ENCODE assay signal across 8 mouse cellular contexts in genomic region chr10:39645789-39646628, GRCm38 (mm10). TPM values are rescaled to one million over a fixed set of nuclear protein-coding genes. Genes with fewer than 3 reads are reported as not detected.
A peak's percentile ranks its signal among the peaks of the same experiment; 100 is the strongest.
DNase-seq lines count a peak whose midpoint lies in the region; ATAC-seq and TF ChIP-seq lines count a peak whose summit lies in the region.

No protein-coding gene starts in this region.

- DNase-seq in embryo, embryonic 11 days = peak; percentile 16
- DNase-seq in embryo, embryonic 9.5 days (ENCODE audit: extremely low spot score) = no peak
- peak; percentile 15 for DNase-seq in lung, postnatal 10 days
- DNase-seq in lung, adult 18-20 months = no peak
- DNase-seq in hindbrain, postnatal 0 days (ENCODE audit: low spot score) = no peak
- no peak for DNase-seq in right cerebral cortex, adult 18-20 months
- DNase-seq in layer of hippocampus, postnatal 25 days (ENCODE audit: extremely low spot score in 1 of 2, low spot score in 1 of 2) = no peak

- H3K4me2 ChIP-seq in hindbrain, postnatal 0 days (ENCODE audit: low read depth, low read length) = peak overlapping the region; percentile 27

- no peak for TF ChIP-seq CTCF in hindbrain, postnatal 0 days (IDR thresholded peaks at IDR 0.05; ENCODE audit: low read depth)
- TF ChIP-seq CTCF in small intestine, adult 2 months (IDR thresholded peaks at IDR 0.05; ENCODE audit: extremely low read depth, insufficient read length, insufficient replicate concordance, low read depth, low read length) = no peak

- H3K36me3 ChIP-seq in hindbrain, postnatal 0 days (ENCODE audit: insufficient read depth, low read length) = no peaks in the 10 kb centered on the region; the same call in 1 of the 2 replicates
- peaks cover 73% of the 10 kb centered on the region for H3K36me3 ChIP-seq in small intestine, adult 2 months (ENCODE audit: control insufficient read depth, insufficient read depth, low read length)

- no peaks in the 10 kb centered on the region for H3K27me3 ChIP-seq in hindbrain, postnatal 0 days (ENCODE audit: insufficient read depth, low read length)
- no peaks in the 10 kb centered on the region for H3K27me3 ChIP-seq in small intestine, adult 2 months (ENCODE audit: control insufficient read depth, insufficient read depth, low read length)

- peak overlapping the region; percentile 73 for H3K27ac ChIP-seq in hindbrain, postnatal 0 days
- H3K27ac ChIP-seq in small intestine, adult 2 months (ENCODE audit: insufficient read depth, low read depth, low read length) = peak overlapping the region; percentile 27; the same call in 1 of the 2 replicates

- H3K9me3 ChIP-seq in hindbrain, postnatal 0 days (ENCODE audit: low read length) = no peaks in the 10 kb centered on the region

- WGBS in hindbrain, postnatal 0 days = 39% methylated on average over 6 of the region's 6 CpGs
- WGBS in small intestine, adult 2 months = 61% methylated on average over 6 of the region's 6 CpGs

- TF ChIP-seq POLR2A in small intestine, adult 2 months (IDR thresholded peaks at IDR 0.05; ENCODE audit: low read depth, low read length) = no peak

- ATAC-seq in hindbrain, postnatal 0 days = peak; percentile 59

- peaks cover 22% of the 10 kb centered on the region for H3K4me1 ChIP-seq in hindbrain, postnatal 0 days (ENCODE audit: insufficient read depth, low read length)
- no peaks in the 10 kb centered on the region for H3K4me1 ChIP-seq in small intestine, adult 2 months (ENCODE audit: control insufficient read depth, insufficient read depth, insufficient read length, low read length)

- H3K9ac ChIP-seq in hindbrain, postnatal 0 days (replicated peaks; ENCODE audit: low read length) = no peak overlapping the region; the same call in 1 of the 2 replicates

- no peak overlapping the region for H3K4me3 ChIP-seq in hindbrain, postnatal 0 days (ENCODE audit: low read length)
- H3K4me3 ChIP-seq in small intestine, adult 2 months (ENCODE audit: low read depth, low read length) = no peak overlapping the region

RNA-seq across cellular contexts. Expression of gene Traf3ip2, which starts 33.3 kb away (rescaled TPM):
- 5.3 and 9.6 TPM in 2 replicates for total RNA-seq in hindbrain, postnatal 0 days (2014; rRNA removed)
- polyA plus RNA-seq in hindbrain, postnatal 0 days (2015; fragmentation: Nextera tagmentation; extraction: Ambion mirVana) = 5.7 and 6.2 TPM in 2 replicates
- polyA plus RNA-seq in small intestine, adult 2 months (2012; rRNA removed) = 16.0 and 26.9 TPM in 2 replicates
- 1 to 10 TPM; 1.9 to 2.0 TPM for total RNA-seq in layer of hippocampus, postnatal 25 days (2021)

Comparison
In these comparisons a context has a peak if more than half of its experiments do, and no peak if none do; other contexts are left out.
1. DNase-seq: peak in embryo, embryonic 11 days (single experiment) and lung, postnatal 10 days (single experiment); none in embryo, embryonic 9.5 days (single experiment), lung, adult 18-20 months (0 of 2), hindbrain, postnatal 0 days (single experiment), right cerebral cortex, adult 18-20 months (single experiment) and layer of hippocampus, postnatal 25 days (0 of 2).